27 mouse cellular contexts compared by ENCODE assay signal in genomic region chr2:131873376-131873775, GRCm38 (mm10). TPM values are rescaled to one million over a fixed set of nuclear protein-coding genes. Genes with fewer than 3 reads are reported as not detected.
"Had no signal": no experiment of that assay in that cellular context is flagged by ENCODE, and none has a peak within 500 bp of the region (broad histone marks: within the 10 kb centered on the region; RNA-seq: fewer than 3 reads in every experiment).

No protein-coding gene starts in this region.

- H3K27me3 ChIP-seq: limb, embryonic 15.5 days; lung, embryonic 15.5 days; stomach, embryonic 15.5 days had no signal

- H3K27ac ChIP-seq: limb, embryonic 15.5 days; liver, embryonic 14.5 days; lung, embryonic 15.5 days; midbrain, embryonic 10.5 days; stomach, embryonic 15.5 days had no signal

- H3K4me2 ChIP-seq: limb, embryonic 15.5 days; lung, embryonic 15.5 days; stomach, embryonic 15.5 days had no signal

- H3K4me3 ChIP-seq: limb, embryonic 15.5 days; lung, embryonic 15.5 days; megakaryocyte, embryonic 14.5 days; midbrain, embryonic 10.5 days; stomach, embryonic 15.5 days had no signal

- H3K4me1 ChIP-seq: limb, embryonic 15.5 days; lung, embryonic 15.5 days; midbrain, embryonic 10.5 days; stomach, embryonic 15.5 days had no signal

- H3K36me3 ChIP-seq: limb, embryonic 15.5 days; lung, embryonic 15.5 days; midbrain, embryonic 10.5 days; stomach, embryonic 15.5 days had no signal

- H3K9ac ChIP-seq: limb, embryonic 15.5 days; liver, embryonic 14.5 days; lung, embryonic 15.5 days; stomach, embryonic 15.5 days had no signal

- H3K9me3 ChIP-seq: limb, embryonic 15.5 days; lung, embryonic 15.5 days; midbrain, embryonic 10.5 days; stomach, embryonic 15.5 days had no signal

- DNase-seq: kidney, adult 18-20 months; kidney, adult 9 months; kidney, postnatal 14 days; kidney, postnatal 4 days; left cerebral cortex, postnatal 4 days; lung, adult 18-20 months; lung, postnatal 10 days; lung, postnatal 36 days; midbrain, embryonic 14.5 days; right cerebral cortex, adult 18-20 months; right cerebral cortex, postnatal 25 days; spleen, adult 18-20 months; thymus, postnatal 25 days had no signal

RNA-seq across cellular contexts. Expression of gene Erv3, which starts 13.8 kb away (rescaled TPM):
- total RNA-seq: left cerebral cortex, postnatal 4 days; midbrain, postnatal 0 days had no signal
- polyA plus RNA-seq: kidney, embryonic 16.5 days; limb, embryonic 15.5 days; lung, embryonic 15.5 days; midbrain, embryonic 10.5 days; midbrain, embryonic 14.5 days; midbrain, postnatal 0 days; neural tube, embryonic 11.5 days; neural tube, embryonic 14.5 days; stomach, embryonic 15.5 days had no signal

RNA-seq across cellular contexts. Expression of gene Prn, which starts 36.4 kb away (rescaled TPM):
- total RNA-seq: layer of hippocampus, adult 18-20 months; layer of hippocampus, postnatal 14 days; left cerebral cortex, adult 8-10 months; midbrain, postnatal 0 days had no signal
- polyA plus RNA-seq: limb, embryonic 15.5 days; liver, embryonic 14.5 days; lung, embryonic 15.5 days; midbrain, embryonic 10.5 days; midbrain, embryonic 14.5 days; midbrain, postnatal 0 days; neural tube, embryonic 11.5 days; neural tube, embryonic 14.5 days; stomach, embryonic 15.5 days; thymus, postnatal 0 days had no signal
